Mouse (Mus musculus) spleen, adult 12 weeks (tissue): ENCODE measurements around the gene Sephs2.
A peak's percentile ranks its signal among the peaks of the same experiment; 100 is the strongest.
"Not testable (repeated sequence)": the region's sequence is repeated elsewhere in the genome, so short reads cannot be mapped to it uniquely, and the experiment has no call there.

Source experiments
- DNase-seq: peaks from one replicate; pipeline ENCODE4 v3.0.0; 2022; ENCODE audit warnings: low spot score

Sephs2 gene

GRCm38 (mm10) chr7:127270666-127271065 is 3.2 kb downstream of the Sephs2 start:
- no peak for DNase-seq

- no peak for DNase-seq
Observed at GRCm38 (mm10) chr7:127270256-127270655, 3.6 kb downstream of the Sephs2 start.

GRCm38 (mm10) chr7:127263526-127263925 is 10.3 kb downstream of the Sephs2 start:
- no peak for DNase-seq

- no peak for DNase-seq
Observed at GRCm38 (mm10) chr7:127262218-127262961, 11.5 kb downstream of the Sephs2 start.

GRCm38 (mm10) chr7:127260309-127261111 is 13.3 kb downstream of the Sephs2 start, which contains the start of gene Dctpp1:
TSS of gene Dctpp1 (minus strand) at chr7:127260709.
- peak; percentile 96 for DNase-seq

- no peak for DNase-seq
Observed at GRCm38 (mm10) chr7:127259186-127259905, 14.5 kb downstream of the Sephs2 start.

GRCm38 (mm10) chr7:127256518-127256917 is 17.3 kb downstream of the Sephs2 start:
- no peak for DNase-seq

- DNase-seq: no peak
Observed at GRCm38 (mm10) chr7:127255965-127256364, 17.9 kb downstream of the Sephs2 start.

GRCm38 (mm10) chr7:127255008-127255407 is 18.8 kb downstream of the Sephs2 start:
- DNase-seq: no peak

- peak; percentile 89 for DNase-seq
Observed at GRCm38 (mm10) chr7:127253821-127254769, 19.8 kb downstream of the Sephs2 start.

- DNase-seq: no peak
Observed at GRCm38 (mm10) chr7:127253341-127253740, 20.5 kb downstream of the Sephs2 start.

- DNase-seq: no peak
Observed at GRCm38 (mm10) chr7:127252414-127252813, 21.4 kb downstream of the Sephs2 start.

- not testable (repeated sequence) for DNase-seq
Observed at GRCm38 (mm10) chr7:127250511-127250910, 23.3 kb downstream of the Sephs2 start.

GRCm38 (mm10) chr7:127244658-127245510 is 29.0 kb downstream of the Sephs2 start:
- DNase-seq: no peak

- DNase-seq: peak; percentile 88
Observed at GRCm38 (mm10) chr7:127243870-127244657, 29.8 kb downstream of the Sephs2 start, which contains the start of gene Zfp771. TSS of gene Zfp771 (plus strand) at chr7:127244274.

- no peak for DNase-seq
Observed at GRCm38 (mm10) chr7:127243361-127243867, 30.4 kb downstream of the Sephs2 start.

GRCm38 (mm10) chr7:127234777-127235176 is 39.1 kb downstream of the Sephs2 start:
- no peak for DNase-seq

- no peak for DNase-seq
Observed at GRCm38 (mm10) chr7:127233765-127234164, 40.1 kb downstream of the Sephs2 start.

- no peak for DNase-seq
Observed at GRCm38 (mm10) chr7:127233368-127233749, 40.5 kb downstream of the Sephs2 start.
